Mouse (Mus musculus) bone marrow, adult 2 months (tissue): ENCODE data around the gene Wdr81. TPM values are rescaled to one million over a fixed set of nuclear protein-coding genes. Genes with fewer than 3 reads are reported as not detected.

Experiments used
- H3K27ac ChIP-seq: fragments of 200-500 bp; 2 replicates; pipeline ENCODE4 v1.5.1; 2012; ENCODE audit warnings: low read depth, mild to moderate bottlenecking, control low read depth, inconsistent platforms, low read length; ENCODE audit not compliant: control insufficient read depth, poor library complexity, insufficient read depth
- H3K4me1 ChIP-seq: fragments of 200-500 bp; 2 replicates; pipeline ENCODE4 v1.6.1; 2011; ENCODE audit warnings: low read length; ENCODE audit not compliant: control insufficient read depth, insufficient read depth
- H3K4me3 ChIP-seq: fragments of 200-500 bp; replicated peaks from 2 replicates; pipeline ENCODE3; 2011; ENCODE audit warnings: mild to moderate bottlenecking, low read depth, low read length, control low read depth; ENCODE audit not compliant: control insufficient read depth
- CTCF ChIP-seq: fragments of 200-500 bp; IDR thresholded peaks from 2 replicates; pipeline ENCODE4 v1.5.1; 2011; ENCODE audit warnings: low read length, control low read depth; ENCODE audit not compliant: control insufficient read depth, insufficient read depth
- POLR2A ChIP-seq: fragments of 200-500 bp; IDR thresholded peaks from 2 replicates; pipeline ENCODE4 v1.6.1; 2011; ENCODE audit warnings: low read depth, mild to moderate bottlenecking, control low read depth, low read length, borderline replicate concordance; ENCODE audit not compliant: control insufficient read depth
- WGBS: fragments of 180-500 bp; shearing (Covaris S2); methylation state at CpG from one replicate; pipeline ENCODE4 v1.1.7; 2018; 5-methylcytosine and 5-hydroxymethylcytosine counted together
- polyA plus RNA-seq: library from polyadenylated mRNA; stranded (reverse); fragments of >200 nt; gene quantifications from 2 replicates; pipeline ENCODE4 v1.2.4, GENCODE M21; 2011; ENCODE audit warnings: low replicate concordance; ENCODE audit not compliant: missing spikeins, insufficient read depth, insufficient read length

Gene Wdr81
- polyA plus RNA-seq, 1 experiment, result 33.5 TPM

DNA sequence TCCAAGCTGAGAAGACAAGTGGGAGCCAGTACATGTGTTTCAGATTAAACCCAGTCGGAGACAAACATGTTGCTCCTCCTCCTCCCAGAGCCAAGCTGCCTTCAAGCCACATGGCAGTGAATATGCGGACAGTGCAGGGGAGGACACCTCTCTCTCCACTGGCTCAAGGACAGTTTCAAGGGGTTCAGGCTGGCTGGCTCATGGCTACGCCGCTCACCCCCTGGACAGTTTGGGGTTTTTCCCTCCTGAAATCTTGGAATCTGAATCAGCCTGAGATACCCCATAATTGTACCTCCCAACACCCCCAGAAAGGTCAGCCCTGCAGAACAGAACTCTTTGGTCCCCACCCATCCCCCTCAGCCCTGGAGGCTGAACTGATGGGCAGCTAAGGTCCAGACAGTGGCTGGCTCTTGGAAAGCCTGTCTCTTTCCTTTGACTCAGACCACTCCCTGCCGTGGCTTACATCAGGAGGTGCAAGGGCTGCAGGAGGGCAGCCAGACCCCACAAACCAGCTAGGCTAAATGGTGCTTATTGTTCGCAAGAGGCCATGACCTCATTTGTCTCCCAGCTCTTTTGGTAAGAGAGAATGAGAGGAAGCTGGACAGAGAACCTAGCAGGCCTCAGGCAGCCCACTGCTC, 33.0 kb downstream of the Wdr81 start:
- TF ChIP-seq POLR2A (no peak), CTCF (no peak)

GRCm38 (mm10) chr11:75420810-75421374, 33.6 kb downstream of the Wdr81 start:
- peaks cover 7% of the 10 kb centered on the region for H3K4me1 ChIP-seq
- TF ChIP-seq POLR2A (no peak), CTCF (no peak)
- 63% methylated on average over 5 of the region's 5 CpGs for WGBS
- no peak overlapping the region for H3K27ac ChIP-seq
- H3K4me3 ChIP-seq, result no peak overlapping the region

More for the DNA sequence above, 33.0 kb downstream of the Wdr81 start:
- Histone ChIP-seq H3K4me3 (no peak overlapping the region), H3K27ac (no peak overlapping the region), H3K4me1 (peaks cover 2% of the 10 kb centered on the region; the same call in 1 of the 2 replicates)
- 65% methylated on average over 6 of the region's 6 CpGs for WGBS

DNA sequence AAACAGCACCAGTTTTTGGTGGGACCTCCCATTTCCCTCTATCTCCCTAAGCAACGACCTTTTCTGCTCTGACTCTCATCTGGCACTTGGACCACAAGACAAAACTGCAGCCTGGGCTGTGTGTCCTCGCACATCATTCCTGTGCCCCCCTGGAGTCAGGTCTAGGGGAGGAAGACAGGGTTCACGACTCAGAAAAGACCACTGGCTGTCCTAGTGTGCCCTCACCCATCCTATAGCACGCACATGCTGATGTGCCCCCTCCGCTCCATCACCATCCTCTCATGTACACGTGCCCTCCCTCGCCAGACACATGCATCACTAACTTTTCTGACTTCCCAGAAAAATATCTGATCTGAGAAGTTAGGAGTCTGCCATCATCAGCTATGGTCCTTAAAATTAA, 34.5 kb downstream of the Wdr81 start:
- TF ChIP-seq POLR2A (no peak), CTCF (no peak)
- H3K27ac ChIP-seq, result no peak overlapping the region
- no peak overlapping the region for H3K4me3 ChIP-seq
- peaks cover 11% of the 10 kb centered on the region for H3K4me1 ChIP-seq
- WGBS, result 71% methylated on average over 7 of the region's 7 CpGs

GRCm38 (mm10) chr11:75415994-75416393, 38.5 kb downstream of the Wdr81 start:
- peak; percentile 39; the same call in 1 of the 2 replicates for TF ChIP-seq POLR2A
- no peak for TF ChIP-seq CTCF
- no peak overlapping the region for H3K4me3 ChIP-seq
- peaks cover 12% of the 10 kb centered on the region for H3K4me1 ChIP-seq
- WGBS, result 20% methylated on average over 13 of the region's 13 CpGs
- 0 out of 2 replicates have a peak overlapping the region, but pooled peaks have one; percentile 24 for H3K27ac ChIP-seq

GRCm38 (mm10) chr11:75415096-75415495, 39.4 kb downstream of the Wdr81 start:
- H3K27ac ChIP-seq, result no peak overlapping the region; the same call in 1 of the 2 replicates
- no peak for TF ChIP-seq POLR2A
- no peak for TF ChIP-seq CTCF
- 2% methylated on average over 7 of the region's 7 CpGs for WGBS
- H3K4me3 ChIP-seq, result no peak overlapping the region
- H3K4me1 ChIP-seq, result peaks cover 12% of the 10 kb centered on the region

GRCm38 (mm10) chr11:75410591-75410990, 43.9 kb downstream of the Wdr81 start:
- no peak overlapping the region for H3K4me3 ChIP-seq
- WGBS, result 76% methylated on average over 7 of the region's 7 CpGs
- H3K27ac ChIP-seq, result no peak overlapping the region; the same call in 1 of the 2 replicates
- TF ChIP-seq CTCF (no peak), POLR2A (no peak)
- H3K4me1 ChIP-seq, result peaks cover 6% of the 10 kb centered on the region

- Histone ChIP-seq H3K4me3 (no peak overlapping the region), H3K4me1 (peaks cover 4% of the 10 kb centered on the region), H3K27ac (no peak overlapping the region; the same call in 1 of the 2 replicates)
- 22% methylated on average over 17 of the region's 17 CpGs for WGBS
- no peak for TF ChIP-seq POLR2A
Observed at GRCm38 (mm10) chr11:75409679-75410575, 44.6 kb downstream of the Wdr81 start.

GRCm38 (mm10) chr11:75406865-75407264, 47.7 kb downstream of the Wdr81 start:
- WGBS, result 61% methylated on average over 3 of the region's 3 CpGs
- TF ChIP-seq POLR2A (no peak), CTCF (peak; percentile 73)
- Histone ChIP-seq H3K4me1 (peaks cover 3% of the 10 kb centered on the region), H3K4me3 (no peak overlapping the region), H3K27ac (no peak overlapping the region)
